Mouse (Mus musculus): ENCODE measurements around the gene Trnt1.

Gene Trnt1

DNA sequence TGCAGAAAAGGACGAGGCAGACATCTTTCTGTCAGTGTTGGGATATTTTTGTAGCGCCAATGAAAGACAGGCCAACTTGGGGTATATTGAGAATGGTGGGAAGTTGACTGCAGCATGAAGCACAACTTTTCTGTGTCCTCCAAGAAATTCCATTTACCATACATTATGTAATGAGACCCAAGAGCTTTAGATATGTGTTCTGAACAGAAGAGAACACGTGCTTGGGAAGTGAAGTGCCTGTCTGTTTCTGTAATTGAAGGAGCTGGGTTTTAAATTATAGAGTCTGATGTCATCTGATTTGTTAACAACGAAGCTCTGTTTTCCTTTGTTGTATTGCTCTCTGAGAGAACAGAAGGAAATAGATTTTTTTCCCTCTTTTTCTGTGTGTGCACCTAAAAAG lies 1.1 kb downstream of the Trnt1 start:
- no peak for DNase-seq (ENCODE audit: low read depth, low spot score)

DNA sequence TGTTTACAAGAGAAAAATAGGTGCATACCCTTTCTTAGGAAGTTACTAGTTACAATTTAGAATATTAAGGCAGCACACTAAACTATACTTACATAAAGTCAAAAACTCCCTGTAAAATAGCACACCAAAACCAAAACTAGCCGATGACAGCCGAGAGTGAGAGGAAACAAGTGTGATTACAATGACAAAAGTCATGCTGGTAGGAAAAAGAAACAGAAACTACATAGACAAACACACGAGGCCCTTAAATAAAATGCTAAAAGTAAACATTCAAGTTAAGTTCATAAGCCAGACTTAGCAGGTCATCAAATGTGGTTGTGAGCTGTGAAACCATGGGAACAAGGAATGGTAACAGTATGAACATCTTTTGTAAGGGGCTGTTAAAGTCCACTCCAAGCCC lies 18.2 kb downstream of the Trnt1 start:
- no peak for DNase-seq (ENCODE audit: low read depth, low spot score)

DNA sequence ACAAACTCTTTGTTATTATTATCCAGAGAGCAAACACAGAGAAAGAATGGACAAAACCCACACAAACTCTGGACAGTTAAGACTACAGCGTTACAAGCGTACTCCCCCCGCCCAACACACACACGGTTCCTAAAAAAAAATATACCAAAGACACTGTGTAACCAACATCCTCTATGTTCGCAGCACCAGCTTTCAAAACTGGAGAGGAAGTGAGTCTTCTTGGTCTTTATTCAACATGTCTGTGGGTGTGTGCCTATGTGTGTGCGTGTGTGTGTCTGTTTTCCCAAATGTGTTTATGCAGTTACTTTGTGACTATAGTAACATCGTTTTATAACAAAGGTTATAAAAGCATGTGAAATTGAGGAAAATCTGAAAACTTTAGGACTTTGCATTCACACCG lies 22.5 kb downstream of the Trnt1 start:
- DNase-seq (ENCODE audit: low read depth, low spot score), result no peak

DNA sequence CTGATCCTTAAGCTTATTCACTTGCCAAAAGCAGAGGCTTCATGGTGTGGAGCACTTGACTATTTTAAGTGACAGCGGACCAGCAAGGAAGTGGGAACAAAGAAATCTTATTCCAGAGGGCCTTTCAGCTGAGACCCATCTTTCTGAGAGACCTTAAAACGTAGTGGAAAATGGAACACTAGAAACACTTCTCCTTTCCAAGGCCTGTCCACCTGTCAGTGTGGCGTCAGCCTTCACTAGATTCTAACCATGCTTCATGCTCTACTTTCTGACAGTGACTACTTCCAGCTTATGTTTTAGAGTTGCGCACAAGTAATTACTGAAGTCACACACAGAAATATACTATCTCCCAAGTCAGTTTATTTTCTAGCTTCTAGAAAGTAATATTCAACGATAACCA lies 23.6 kb downstream of the Trnt1 start:
- DNase-seq (ENCODE audit: low read depth, low spot score), result no peak

DNA sequence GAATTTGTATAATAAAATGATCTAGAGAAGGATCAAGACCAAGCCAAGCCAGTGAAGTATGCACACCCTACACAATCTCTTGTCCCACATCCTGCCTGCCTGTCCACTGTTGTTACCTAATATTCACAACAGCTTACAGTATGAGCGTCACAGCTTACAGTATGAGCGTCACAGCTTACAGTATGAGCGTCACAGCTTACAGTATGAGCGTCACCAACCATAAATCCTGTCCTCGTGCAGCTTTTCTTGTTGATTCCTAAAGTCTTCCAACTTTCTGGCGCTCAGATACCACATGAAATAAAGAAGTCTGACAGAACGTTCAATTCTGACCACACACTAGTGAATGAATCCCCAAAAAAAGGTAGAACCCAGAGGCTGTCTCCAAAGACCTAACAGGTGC lies 24.2 kb downstream of the Trnt1 start:
- no peak for DNase-seq (ENCODE audit: low read depth, low spot score)

DNA sequence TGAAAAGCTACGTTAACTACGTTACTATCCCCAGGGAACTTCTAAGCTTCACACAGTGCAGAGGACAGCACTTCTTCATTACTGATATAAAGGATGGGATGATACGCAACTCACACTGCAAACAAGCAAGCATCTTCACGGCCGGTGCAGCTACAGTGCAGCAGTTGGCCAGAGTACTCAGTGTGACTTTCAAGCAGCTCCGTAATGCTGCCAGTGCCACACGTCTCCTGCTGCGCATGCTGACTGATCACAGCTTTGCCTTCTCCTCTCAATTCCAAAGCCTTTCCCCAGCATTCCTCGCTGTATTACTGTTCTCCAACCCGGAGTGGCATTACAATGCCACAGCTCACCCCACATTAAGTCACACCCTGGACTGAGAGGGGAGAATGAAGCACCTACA lies 24.7 kb downstream of the Trnt1 start:
- DNase-seq (ENCODE audit: low read depth, low spot score), result no peak

DNA sequence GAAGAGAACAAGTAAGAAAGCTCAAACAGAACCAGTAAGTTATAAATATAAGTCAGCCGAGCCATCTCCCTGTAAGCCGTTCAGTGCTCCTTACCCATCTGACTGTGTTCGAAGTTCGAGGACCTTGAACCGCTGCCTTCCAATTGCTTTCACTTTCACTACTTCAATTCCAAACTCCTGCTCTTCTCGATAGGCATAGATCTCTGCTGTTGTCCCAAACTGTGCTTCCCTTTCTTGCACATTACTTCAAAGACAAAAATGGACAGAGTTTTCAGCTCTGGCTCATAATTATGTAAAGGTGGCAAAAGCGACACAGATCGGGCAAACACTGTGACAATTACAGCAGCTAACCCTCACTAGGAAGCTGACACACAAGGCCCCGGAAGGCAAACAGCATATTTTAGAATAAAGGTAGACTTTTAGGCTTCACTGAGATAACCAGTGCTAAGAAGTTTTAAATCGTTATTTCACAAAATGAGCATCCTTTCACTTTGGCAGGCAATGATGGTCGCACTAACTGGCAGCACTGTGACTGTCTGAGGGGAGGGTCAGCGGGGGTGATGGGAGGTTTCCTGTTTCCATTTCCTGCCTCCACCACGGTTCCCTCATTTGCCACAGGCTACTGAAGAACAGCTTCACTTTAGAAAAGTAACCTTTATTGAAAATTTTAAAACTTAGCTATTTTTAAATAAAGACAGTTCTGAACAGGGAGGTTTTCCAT lies 25.3 kb downstream of the Trnt1 start:
- DNase-seq (ENCODE audit: low read depth, low spot score), result no peak

DNA sequence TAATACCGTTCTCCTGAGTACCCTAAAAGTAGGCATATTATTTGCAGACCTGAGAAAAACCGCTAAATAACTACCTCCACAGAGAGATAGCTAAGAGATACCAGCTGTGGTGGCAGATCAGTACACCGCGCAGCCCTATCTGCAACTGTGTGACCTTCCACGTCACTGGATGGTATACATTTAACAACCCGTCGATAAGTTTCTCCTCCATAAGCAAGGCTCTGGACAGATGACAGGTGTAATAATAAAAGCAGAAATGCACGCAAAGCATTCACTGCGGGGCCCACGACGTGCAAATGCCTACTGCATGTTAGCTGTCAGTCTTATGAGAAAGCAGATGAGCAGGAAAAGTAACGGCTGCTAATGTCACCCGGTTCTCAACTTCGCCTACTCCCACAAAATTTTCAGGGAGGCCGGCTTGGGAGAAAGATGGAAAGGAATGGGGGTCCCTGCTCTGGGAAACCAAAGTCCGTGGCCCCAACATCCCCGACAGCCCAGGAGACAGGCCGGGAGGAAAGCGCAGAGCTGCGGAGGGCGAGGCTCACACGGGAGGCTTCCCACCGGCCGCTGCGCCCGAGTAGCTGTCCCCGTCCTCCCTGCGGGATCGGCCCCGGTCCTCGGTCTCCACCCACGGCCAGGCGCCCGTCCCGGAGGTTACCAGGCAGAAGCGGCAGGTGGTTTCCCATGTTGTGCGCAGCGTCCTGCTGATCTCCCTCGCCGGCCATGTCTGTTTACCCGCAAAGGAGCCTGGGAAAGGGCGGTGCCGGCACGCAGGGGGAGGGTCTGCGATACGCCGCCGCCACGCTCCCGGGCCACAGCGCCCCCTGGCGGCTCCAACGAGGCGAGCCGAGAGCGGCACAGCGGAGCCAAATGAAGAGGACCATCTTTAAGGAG lies 30.7 kb downstream of the Trnt1 start, which contains the start of gene Crbn:
Gene Crbn (minus strand): TSS at position 745 of the 894 bp plus-strand sequence.
- DNase-seq (ENCODE audit: low read depth, low spot score), result peak; percentile 85

DNA sequence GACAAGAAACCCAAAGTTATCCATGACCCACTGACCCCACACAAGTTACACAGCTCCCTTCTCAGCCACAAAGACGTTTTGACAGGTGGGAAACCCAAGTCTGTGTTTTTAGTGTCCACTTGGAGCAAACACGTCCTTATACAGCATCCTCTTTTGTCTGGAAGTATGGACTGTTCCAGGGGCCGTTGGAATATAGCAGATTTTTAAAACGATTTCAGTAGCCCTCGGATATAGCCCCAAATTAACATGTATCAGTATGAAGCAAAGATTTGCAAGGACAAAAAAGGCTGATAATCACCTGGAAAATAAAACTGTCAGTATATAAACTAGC lies 31.3 kb downstream of the Trnt1 start:
- no peak for DNase-seq (ENCODE audit: low read depth, low spot score)

DNA sequence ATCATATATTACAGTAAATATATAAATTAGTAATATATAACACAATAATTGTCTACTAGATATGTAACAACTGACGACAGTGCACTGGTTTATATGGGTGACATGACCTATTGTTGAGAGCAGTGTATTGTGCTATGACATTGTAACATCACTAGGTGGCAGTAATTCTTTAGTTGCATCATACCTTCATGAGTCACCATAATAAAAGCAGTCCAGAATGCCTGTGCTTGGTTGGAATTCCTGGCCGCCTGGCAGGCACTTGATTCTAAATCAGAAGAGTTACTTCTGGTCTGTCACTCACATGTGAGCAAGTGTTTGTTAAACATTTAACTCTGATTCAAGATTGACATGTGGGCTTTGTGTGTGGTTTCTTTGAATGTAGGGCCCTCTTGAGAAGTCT lies 36.0 kb downstream of the Trnt1 start:
- DNase-seq (ENCODE audit: low read depth, low spot score), result no peak

DNA sequence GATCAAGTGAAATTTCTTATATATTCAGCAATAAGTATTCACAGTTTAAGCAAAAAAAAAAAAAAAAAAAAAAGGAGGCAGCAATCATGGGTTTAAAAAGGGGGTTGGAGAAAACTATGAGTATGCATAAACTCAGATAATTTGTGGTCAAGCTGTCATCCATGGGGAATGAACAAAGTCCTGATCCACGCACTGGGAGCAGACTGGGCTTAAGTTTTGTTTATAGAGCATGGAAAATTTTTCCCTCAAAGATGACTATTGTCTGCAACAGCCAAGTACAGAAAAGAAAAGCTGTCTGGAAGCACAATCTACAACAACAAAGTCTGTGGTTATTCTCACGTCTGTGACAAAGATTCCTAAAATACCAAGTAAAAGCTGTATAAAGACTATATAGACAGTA lies 40.2 kb downstream of the Trnt1 start:
- no peak for DNase-seq (ENCODE audit: low read depth, low spot score)

DNA sequence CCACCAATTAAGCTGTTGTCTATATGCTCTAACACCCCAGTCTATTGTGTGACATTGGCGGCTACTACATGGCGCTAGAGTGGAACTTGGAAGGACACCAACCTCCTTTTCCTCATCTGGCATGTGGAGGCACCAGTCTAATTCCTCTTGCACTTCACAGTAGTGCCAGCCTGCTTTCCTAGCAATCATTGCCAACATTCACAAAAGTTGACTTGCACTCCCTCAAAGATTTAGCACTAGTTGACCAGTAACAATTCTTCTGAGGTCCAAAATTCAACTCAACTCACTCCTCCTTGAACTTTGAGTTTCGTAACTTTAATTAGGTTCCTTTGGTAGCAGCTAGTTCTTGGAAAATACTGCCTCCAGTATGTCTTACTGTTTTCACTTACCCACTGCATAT lies 41.8 kb downstream of the Trnt1 start:
- DNase-seq (ENCODE audit: low read depth, low spot score), result no peak

DNA sequence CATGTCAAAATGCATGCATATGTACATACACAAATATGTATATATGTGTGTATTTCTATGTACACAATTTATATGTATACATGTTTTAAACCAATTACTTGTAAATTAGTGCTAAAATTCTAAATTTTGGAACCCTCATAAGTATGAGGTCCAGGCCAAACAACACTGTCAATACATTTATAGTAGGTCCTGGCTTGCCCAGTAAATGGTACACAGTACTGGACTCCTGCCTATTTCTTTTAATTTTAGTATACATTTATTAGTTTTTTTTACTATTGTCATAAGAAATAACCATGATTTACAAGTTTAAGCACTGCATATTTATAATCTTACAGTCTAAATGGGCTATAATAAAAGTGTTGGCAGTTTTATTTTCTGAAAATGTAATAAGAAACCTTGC lies 50.3 kb downstream of the Trnt1 start:
- no peak for DNase-seq (ENCODE audit: low read depth, low spot score)

DNA sequence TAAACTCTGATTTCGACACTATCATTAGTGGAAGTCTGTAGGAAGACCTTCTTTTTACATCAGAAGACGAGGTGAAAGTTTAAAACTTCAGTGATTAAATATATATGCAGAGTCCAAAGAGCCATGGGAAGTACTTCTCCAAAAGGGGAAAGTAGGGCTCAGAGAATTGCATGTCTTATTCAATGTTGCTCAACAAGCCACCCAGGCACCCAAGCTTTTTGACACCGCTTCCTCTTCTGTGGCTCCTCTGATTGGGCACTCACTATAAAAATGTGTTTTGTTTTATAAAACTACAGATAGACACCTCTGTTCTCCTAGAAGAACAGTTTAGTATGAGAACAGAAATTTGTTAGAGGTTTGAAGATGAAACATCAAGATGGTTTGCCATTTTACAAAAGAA lies 51.0 kb downstream of the Trnt1 start:
- no peak for DNase-seq (ENCODE audit: low read depth, low spot score)

DNA sequence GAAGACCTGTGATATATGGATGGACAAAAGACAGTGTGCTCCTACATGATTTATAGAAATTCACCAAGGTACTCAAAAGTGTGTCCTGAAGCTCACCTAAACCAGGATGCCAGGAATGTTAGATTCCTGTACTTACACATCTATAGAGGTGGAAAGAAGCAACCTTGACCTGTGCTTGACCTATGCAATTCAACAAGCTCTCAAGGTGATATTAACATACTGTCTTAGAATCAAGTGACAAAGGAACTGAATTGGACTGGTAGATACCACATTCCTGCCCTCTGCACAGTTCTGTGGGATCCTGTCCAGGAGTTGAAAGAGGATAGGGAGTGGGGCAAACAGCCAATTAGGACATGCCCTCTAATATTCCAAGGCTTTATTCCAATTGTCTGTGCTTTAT lies 51.6 kb downstream of the Trnt1 start:
- DNase-seq (ENCODE audit: low read depth, low spot score), result no peak

DNA sequence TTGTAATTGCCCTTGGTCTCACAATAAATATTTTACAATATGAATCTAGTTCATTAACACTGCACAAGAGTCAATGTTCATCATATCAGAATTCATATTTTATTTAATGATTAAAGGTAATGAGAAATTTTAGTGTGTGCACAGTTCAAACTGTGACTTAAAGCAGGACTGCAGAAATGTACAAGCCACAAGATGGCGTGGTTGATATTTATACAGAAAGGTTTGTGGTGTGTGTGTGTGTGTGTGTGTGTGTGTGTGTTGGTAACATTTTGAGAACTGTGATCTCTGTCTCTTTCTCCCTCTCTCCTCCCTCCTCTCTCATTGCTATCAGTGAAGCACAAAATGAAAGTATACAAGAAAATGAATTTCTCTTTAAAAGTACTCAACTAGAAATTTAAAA lies 53.4 kb downstream of the Trnt1 start:
- no peak for DNase-seq (ENCODE audit: low read depth, low spot score)

All from retina, postnatal 7 days (tissue).